Comparison of ENCODE assay signal across 15 mouse cellular contexts in the genomic region with DNA sequence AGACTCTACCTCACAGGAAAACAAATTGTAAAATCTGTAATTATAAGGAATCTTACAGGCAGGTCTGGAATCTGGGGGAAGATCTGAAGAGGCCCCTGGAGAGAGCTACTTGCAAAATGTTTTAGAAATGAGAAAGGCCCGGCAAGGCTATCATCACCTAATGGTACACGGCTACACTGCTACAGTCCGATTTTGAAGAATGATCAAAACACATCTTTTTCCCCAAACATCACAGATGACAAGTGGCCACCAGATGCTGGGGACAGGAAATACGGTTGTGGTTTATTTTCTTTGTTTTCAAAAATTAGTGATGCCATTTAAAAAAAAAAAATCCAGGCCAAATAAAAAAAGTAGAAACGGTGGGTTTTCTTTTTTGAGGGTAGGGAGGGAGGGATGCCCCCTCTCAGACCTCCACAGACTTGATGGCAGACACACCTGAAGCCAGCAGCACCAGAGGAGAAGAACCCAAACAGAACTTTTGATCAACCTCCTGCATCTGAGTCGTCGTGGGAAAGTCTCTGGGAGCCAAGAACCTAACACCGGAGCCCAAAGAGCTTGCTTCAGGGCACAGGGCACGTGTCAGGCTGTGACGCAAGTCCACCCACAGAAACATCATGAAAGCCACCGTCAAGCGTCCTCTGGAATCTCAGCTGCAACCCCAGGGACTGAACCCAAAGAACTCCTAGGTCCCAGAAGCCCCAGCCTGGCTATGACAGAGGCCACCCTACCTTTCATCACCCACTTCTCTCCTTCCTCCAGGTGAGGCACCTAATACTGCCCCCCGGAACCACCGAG. TPM values are rescaled to one million over a fixed set of nuclear protein-coding genes. Genes with fewer than 3 reads are reported as not detected.
DNase-seq lines count a peak whose midpoint lies in the region; ATAC-seq and TF ChIP-seq lines count a peak whose summit lies in the region.
"Had no signal": no experiment of that assay in that cellular context is flagged by ENCODE, and none has a peak within 500 bp of the region (broad histone marks: within the 10 kb centered on the region; RNA-seq: fewer than 3 reads in every experiment).

No protein-coding gene starts in this region.

- ATAC-seq in forebrain, embryonic 15.5 days (replicated peaks), result no peak
- 0 out of 2 replicates have a peak, but pooled peaks have one; percentile 14 for ATAC-seq in megakaryocyte progenitor cell, adult 5-6 weeks (replicated peaks; ENCODE audit: poor library complexity)
- ATAC-seq in neural tube, embryonic 15.5 days (ENCODE audit: low FRiP score), result no peak

- TF ChIP-seq CTCF in spleen, adult 2 months (IDR thresholded peaks at IDR 0.05; ENCODE audit: extremely low read depth, insufficient read depth, insufficient read length, insufficient replicate concordance), result no peak

- WGBS in spleen, adult 2 months, result 42% methylated on average over 14 of the region's 14 CpGs
- 81% methylated on average over 14 of the region's 14 CpGs for WGBS in forebrain, embryonic 15.5 days
- WGBS in neural tube, embryonic 15.5 days, result 82% methylated on average over 14 of the region's 14 CpGs

- H3K9me3 ChIP-seq in forebrain, embryonic 15.5 days, result no peaks in the 10 kb centered on the region
- H3K9me3 ChIP-seq in neural tube, embryonic 15.5 days (replicated peaks), result no peaks in the 10 kb centered on the region
- H3K9me3 ChIP-seq: liver, embryonic 15.5 days had no signal

- intact Hi-C loops in heart, postnatal 25 days (cut with DNase I), result no loop called here

- H3K36me3 ChIP-seq in spleen, adult 2 months (ENCODE audit: control insufficient read depth, insufficient read depth, low read length), result no peaks in the 10 kb centered on the region
- H3K36me3 ChIP-seq in forebrain, embryonic 15.5 days, result no peaks in the 10 kb centered on the region
- no peaks in the 10 kb centered on the region for H3K36me3 ChIP-seq in neural tube, embryonic 15.5 days
- H3K36me3 ChIP-seq: liver, embryonic 15.5 days had no signal

- peak in 1 of 2 experiments; percentile 30 for DNase-seq in spleen, adult 2 months (ENCODE audit: low read depth in 1 of 2, low spot score in 2 of 2)
- DNase-seq in spleen, postnatal 4 days (ENCODE audit: low spot score in 2 of 2), result no peak
- no peak for DNase-seq in heart, postnatal 25 days (ENCODE audit: low spot score)
- DNase-seq in adrenal gland, postnatal 25 days, result no peak
- DNase-seq in gastrocnemius, adult 18-20 months (ENCODE audit: low spot score), result no peak
- DNase-seq: cerebellum, adult 9-11 months; heart, adult 11 months; heart, postnatal 36 days; right cerebral cortex, postnatal 4 days had no signal

- H3K4me2 ChIP-seq in forebrain, embryonic 15.5 days (replicated peaks), result no peak overlapping the region
- H3K4me2 ChIP-seq in neural tube, embryonic 15.5 days, result no peak overlapping the region
- H3K4me2 ChIP-seq: liver, embryonic 15.5 days had no signal

- TF ChIP-seq POLR2A in spleen, adult 2 months (IDR thresholded peaks at IDR 0.05; ENCODE audit: low read depth, low read length), result no peak

- peaks cover 33% of the 10 kb centered on the region; the same call in 1 of the 2 replicates for H3K4me1 ChIP-seq in spleen, adult 2 months (ENCODE audit: control insufficient read depth, insufficient read depth, insufficient read length)
- H3K4me1 ChIP-seq in forebrain, embryonic 15.5 days, result peaks cover 69% of the 10 kb centered on the region
- H3K4me1 ChIP-seq in neural tube, embryonic 15.5 days, result peaks cover 75% of the 10 kb centered on the region

- H3K27ac ChIP-seq in spleen, adult 2 months (ENCODE audit: insufficient read depth, low read length), result peak overlapping the region; percentile 9
- H3K27ac ChIP-seq in forebrain, embryonic 15.5 days (replicated peaks), result peak overlapping the region; percentile 29
- peak overlapping the region; percentile 2; the same call in 1 of the 2 replicates for H3K27ac ChIP-seq in neural tube, embryonic 15.5 days (replicated peaks)
- H3K27ac ChIP-seq: kidney, postnatal 0 days; liver, embryonic 15.5 days; macrophage had no signal

- H3K27me3 ChIP-seq in spleen, adult 2 months (ENCODE audit: control insufficient read depth, insufficient read depth, low read length), result no peaks in the 10 kb centered on the region
- no peaks in the 10 kb centered on the region for H3K27me3 ChIP-seq in forebrain, embryonic 15.5 days
- H3K27me3 ChIP-seq in neural tube, embryonic 15.5 days (replicated peaks), result no peaks in the 10 kb centered on the region
- H3K27me3 ChIP-seq: liver, embryonic 15.5 days had no signal

- no peak overlapping the region for H3K4me3 ChIP-seq in spleen, adult 2 months (ENCODE audit: extremely low read depth, insufficient read depth, insufficient read length)
- H3K4me3 ChIP-seq in forebrain, embryonic 15.5 days, result no peak overlapping the region
- H3K4me3 ChIP-seq in neural tube, embryonic 15.5 days (replicated peaks), result no peak overlapping the region
- H3K4me3 ChIP-seq: liver, embryonic 15.5 days had no signal

- H3K9ac ChIP-seq in forebrain, embryonic 15.5 days (replicated peaks), result no peak overlapping the region
- H3K9ac ChIP-seq in neural tube, embryonic 15.5 days (replicated peaks), result no peak overlapping the region
- H3K9ac ChIP-seq: liver, embryonic 15.5 days had no signal

RNA-seq across cellular contexts. Expression of a gene that starts 41.3 kb away (rescaled TPM):
- polyA plus RNA-seq in spleen, adult 2 months (2012; rRNA removed), result 123 and 154 TPM in 2 replicates
- 38.8 and 43.9 TPM in 2 replicates for polyA plus RNA-seq in forebrain, embryonic 15.5 days (2015; fragmentation: Nextera tagmentation; extraction: Ambion mirVana)
- 18.9 and 22.3 TPM in 2 replicates for total RNA-seq in megakaryocyte progenitor cell, adult 5-6 weeks (2015)
- 16.4 and 18.2 TPM in 2 replicates for total RNA-seq in megakaryocyte progenitor cell, adult 5-6 weeks (2017)
- 22.0 and 24.9 TPM in 2 replicates for polyA plus RNA-seq in neural tube, embryonic 15.5 days (2015; fragmentation: Nextera tagmentation; extraction: Ambion mirVana)
- 1 to 10 TPM; 5.9 to 6.6 TPM for total RNA-seq in heart, postnatal 25 days (2021)
- 14.0 and 14.1 TPM in 2 replicates for total RNA-seq in adrenal gland, postnatal 25 days (2021)
- 1 to 10 TPM; 3.4 to 5.1 TPM for total RNA-seq in gastrocnemius, adult 18-20 months (2021)
